Mouse (Mus musculus) kidney, adult 18-20 months (tissue): ENCODE measurements at regions not wholly inside any gene's neighbourhood (a gene's known extent, or its start where the extent isn't known, plus 50 kb on each side); places are given as distances from the start of the nearest gene placed in this dataset.
A peak's percentile ranks its signal among the peaks of the same experiment; 100 is the strongest.

Experiments
- DNase-seq: peaks from one replicate; pipeline ENCODE4 v3.0.0; 2021

DNA sequence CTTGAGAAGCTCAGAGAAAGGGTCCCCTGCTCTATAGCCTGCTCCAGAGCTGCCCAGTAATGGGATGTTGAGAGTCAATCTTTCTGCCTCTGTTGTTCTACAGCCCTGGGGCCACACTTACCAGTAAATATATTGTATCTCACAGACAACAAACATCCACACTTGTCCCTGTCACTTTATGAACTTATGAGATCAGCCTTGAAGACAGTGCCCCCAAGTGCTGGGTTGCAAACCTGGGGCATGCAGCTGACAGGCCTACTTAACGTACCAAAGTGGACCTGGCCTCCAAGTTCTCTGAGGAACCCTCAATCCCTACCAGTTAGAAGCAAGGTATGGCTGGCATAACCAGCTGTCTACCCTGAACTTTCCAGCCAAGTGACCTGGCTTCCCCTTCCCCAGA is 380.9 kb upstream of the Mmadhc start:
- DNase-seq: no peak

DNA sequence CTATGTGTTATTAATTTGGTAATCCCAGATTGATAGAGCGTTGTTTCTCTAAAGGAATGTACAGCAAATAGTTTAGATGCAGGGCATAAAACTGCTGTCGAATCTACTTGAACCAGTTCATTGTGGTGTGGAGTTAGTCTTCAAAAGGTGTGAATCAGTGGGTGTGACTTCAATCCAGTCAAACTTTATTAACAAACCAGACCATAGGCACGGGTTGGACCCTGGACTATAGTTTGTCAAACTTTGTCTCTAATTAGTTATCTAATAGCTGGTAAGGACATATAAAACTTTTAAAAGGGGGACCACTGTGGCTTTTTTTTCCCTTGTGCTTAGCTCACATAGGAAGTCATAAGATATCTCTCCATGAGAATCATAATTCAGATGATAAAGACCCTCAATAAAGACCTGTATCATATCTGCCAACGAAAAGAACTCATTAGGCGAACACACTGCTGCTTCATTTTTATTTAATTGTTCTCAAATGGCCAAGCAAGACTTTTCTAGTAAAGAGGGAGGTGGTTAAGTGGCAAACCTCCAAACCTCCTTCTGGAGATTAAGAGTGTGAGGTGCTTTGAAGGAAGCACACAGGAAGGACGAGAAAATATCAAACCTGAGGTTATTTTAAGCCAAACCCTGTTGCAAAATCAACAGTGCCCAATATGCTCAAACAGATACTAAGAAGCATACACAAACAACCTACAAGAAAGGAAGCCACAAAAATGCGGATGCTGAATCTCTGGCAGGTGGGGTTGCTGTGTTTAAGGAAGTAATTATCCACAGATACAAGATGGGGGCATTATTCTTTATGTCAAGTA is 379.3 kb upstream of the Mmadhc start:
- DNase-seq: no peak

GRCm38 (mm10) chr2:50674856-50675175 is 378.2 kb upstream of the Mmadhc start:
- no peak for DNase-seq

GRCm38 (mm10) chr2:50674151-50674855 is 377.7 kb upstream of the Mmadhc start:
- DNase-seq: no peak

DNA sequence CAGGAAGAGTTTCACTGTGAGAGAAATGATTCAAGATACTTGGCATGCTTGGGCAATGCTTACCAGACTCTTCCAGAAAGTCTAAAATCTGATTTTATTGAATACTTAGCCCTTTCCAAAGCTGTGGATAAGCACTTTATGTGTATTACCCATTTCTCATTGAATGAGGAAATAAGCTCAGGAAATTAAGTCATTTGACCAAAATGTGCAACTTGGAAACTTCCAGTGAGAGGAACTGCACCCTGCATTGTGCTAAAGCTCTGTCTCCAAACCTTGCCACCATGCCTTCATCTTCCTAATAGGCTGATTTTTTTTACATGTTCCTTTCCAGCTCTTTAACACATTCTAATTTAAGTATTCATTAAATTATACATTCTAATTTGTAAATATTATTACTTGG is 372.7 kb upstream of the Mmadhc start:
- DNase-seq: no peak

DNA sequence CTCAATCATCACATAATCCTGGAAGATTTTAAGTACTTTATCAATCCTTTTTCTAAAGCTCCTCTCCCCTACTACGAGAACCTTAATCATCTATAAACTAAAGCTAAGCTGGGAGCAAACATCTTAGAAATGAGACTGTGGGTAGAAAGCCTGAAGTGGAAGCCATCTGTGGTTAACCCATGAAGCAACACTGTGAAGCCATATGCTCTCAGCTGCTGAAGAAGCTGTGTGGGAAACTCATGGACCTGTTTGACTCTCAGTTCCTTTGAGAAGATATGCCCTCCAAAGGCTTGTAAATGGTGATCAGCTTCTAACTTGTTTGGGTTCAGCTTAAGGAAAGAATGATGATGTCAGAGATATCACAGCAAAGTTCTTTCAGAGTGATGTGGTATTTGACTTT is 372.2 kb upstream of the Mmadhc start:
- DNase-seq: no peak

DNA sequence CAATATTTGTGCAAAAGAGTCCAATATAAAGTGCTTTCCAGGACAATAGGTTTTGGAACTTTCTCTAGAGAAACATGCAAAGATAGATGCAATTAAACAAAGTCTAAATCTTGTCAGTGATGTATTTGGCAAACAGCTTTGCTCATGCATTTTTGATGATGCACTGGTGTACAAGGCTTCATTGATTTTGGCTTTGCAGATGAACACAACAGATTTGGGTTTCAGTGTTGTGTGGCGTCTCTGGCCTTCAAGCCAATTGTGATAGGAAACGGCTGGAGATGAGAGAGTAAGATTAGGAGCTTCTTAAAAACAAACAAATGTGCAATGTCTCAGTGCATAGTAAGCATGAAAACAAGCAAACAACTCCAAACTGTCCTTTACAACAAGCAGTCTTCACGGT is 370.6 kb upstream of the Mmadhc start:
- DNase-seq: no peak

GRCm38 (mm10) chr2:50662504-50662903 is 365.9 kb upstream of the Mmadhc start:
- no peak for DNase-seq

GRCm38 (mm10) chr2:50660000-50660399 is 363.4 kb upstream of the Mmadhc start:
- no peak for DNase-seq

DNA sequence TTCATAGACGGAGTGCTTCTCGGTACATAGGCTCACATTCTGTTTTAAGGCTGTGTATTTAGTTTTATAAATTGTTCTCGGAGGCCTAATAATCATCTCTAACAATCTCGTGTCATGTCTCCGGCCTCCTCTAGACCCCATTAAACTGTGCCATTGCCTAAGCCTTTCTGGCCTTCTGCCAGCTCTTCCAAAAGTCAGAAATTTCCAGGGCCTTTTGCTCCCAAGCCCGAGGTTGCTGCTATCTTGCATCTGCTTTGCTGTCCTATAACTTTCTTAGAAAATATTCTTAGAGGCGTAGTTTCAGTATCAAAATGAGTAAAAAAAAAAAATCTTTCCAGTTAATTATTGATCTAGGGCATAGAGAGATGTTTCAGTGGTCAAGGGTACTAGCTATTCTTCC is 361.2 kb upstream of the Mmadhc start:
- DNase-seq: no peak

DNA sequence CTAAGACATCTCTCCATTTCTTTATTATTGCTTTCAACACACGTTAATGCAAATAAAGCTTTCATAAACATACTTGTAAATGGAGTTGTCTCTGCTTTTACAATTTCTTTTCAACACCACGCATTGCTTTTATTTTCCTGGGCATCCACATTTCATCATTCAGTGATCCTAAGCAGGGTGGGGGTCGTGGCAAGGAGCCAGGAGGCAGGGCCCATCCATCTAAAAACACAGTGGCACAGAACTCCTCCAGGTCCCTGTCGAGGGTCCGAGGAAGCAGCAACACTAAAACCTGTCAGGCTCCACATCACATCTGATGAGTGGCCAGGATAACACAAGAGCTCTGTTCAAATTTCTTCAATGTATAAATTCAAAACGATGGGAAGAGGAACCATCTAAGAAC is 359.8 kb upstream of the Mmadhc start:
- DNase-seq: no peak

DNA sequence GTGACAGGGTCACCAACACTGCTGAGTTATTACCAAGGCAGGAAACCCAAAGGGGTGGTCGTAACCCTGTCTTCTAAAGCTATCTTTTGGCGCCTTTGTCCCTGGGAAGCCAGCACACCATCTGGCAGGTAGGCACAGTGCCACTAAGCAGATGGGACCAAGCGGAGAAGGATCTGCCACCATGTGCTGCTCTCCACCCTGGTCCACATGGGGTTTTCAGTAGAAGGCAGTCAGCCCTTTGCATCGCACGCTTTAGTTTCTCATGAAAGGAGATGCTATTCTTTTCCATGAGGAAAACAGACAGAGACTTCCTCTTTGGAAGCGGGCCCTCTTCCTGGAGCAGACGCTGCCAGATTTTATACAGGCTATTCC is 358.3 kb upstream of the Mmadhc start:
- DNase-seq: no peak

DNA sequence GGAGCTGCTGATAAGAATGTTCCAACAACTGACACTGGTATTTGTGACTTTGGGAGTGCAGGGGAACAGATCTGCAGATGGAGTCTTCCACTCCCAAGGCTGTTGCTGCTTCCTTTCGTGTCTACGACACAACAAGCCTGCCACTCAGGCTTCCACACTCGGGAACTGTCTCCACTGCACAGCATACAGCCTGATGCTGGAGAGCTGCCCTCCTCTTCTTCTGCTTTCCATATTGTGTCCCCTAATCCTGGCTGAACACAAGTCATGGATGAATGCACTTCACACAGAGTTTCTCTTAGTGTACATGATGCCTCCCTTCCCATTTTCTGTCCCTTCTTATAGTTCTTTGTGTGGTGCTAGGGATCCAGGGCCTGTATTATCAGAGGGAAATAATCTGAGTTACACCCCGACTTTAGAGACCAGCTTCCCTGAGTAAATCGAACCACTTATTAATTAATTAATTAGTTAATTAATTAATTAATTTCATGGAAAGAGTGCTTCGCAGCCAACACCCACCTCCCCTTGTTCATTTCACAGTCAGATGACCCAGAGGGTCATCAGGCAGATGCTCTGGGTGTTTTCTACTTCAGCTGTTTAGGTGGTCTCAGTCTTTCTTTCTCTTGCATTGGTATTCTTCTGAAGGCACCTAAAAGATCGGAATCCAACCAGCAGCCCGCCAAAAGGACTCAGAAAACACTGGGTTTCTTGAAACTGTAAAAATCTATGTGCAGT is 357.8 kb upstream of the Mmadhc start:
- no peak for DNase-seq

DNA sequence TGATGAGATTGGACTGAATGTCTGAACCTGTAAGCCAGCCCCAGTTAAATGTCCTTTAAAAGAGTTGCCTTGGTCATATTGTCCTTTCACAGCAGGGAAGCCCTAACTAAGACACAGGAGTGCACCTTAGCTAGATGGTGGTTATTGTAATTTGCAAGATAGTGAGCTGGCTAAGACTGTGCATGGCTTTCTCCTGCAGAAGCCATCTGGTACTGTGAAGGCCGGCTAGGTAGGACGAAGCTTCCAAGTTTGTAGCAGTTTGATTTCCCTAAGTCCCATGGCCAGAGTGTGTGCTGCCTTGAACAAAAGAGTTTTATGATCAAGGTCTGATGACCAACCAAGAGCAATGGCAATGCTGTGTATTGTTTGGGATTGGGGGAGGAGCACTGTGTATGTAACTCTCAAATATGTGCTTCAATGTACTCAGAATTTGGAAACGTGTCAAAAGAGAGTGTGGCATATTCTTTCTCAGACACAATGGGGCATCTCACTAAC is 356.6 kb upstream of the Mmadhc start:
- no peak for DNase-seq

- DNase-seq: no peak
Measured at GRCm38 (mm10) chr2:50649656-50650055, 353.1 kb upstream of the Mmadhc start.

- DNase-seq: no peak
Measured at GRCm38 (mm10) chr2:50643219-50643618, 346.6 kb upstream of the Mmadhc start.

GRCm38 (mm10) chr2:50642198-50642597 is 345.6 kb upstream of the Mmadhc start:
- DNase-seq: no peak

DNA sequence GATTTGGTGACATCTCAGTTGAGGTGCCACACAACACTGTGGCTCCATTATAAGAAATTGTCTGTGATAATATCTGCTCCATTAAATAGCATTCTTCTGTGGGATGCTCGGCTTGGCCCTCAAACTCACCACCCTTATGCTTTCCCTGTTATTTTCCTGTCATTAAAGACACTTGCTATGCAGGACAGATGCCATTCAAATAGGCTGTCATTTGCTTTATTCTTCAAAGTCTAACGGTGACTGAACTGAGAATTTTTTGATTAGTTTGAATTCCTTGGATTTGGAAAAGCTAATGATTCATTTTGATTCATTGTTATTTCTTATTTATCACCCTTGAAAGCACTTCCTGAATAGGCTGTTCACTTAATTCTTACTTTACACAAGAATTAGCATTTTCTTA is 339.3 kb upstream of the Mmadhc start:
- no peak for DNase-seq

DNA sequence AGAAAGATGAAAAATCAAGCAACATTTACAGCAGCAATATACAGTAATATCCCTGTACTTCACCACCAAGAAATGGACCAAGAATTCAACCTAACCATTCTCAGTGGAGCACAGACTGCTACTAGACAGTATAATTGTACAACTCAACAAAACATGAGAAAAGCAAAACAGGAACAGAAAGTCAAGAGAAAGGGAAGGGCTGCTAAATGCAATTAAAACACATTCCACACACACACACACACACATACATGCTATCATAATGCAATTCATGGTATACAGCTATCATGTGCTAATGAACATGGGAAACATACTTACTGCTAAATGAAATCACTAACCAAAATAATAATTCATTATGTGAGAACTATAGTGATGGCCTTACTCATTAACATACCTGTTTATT is 335.2 kb upstream of the Mmadhc start:
- no peak for DNase-seq

- no peak for DNase-seq
Measured at GRCm38 (mm10) chr2:50627501-50627900, 330.9 kb upstream of the Mmadhc start.

GRCm38 (mm10) chr2:50625233-50625749 is 328.7 kb upstream of the Mmadhc start:
- DNase-seq: no peak

- peak; percentile 48 for DNase-seq
Measured at GRCm38 (mm10) chr2:50609086-50609485, 312.5 kb upstream of the Mmadhc start.

- DNase-seq: no peak
Measured at GRCm38 (mm10) chr2:50589195-50589594, 292.6 kb upstream of the Mmadhc start.

GRCm38 (mm10) chr2:50588652-50589051 is 292.1 kb upstream of the Mmadhc start:
- no peak for DNase-seq
